Mouse (Mus musculus) kidney, adult 18-20 months (tissue): ENCODE results near the gene Eomes.

Experiments used
- DNase-seq: peaks from one replicate; pipeline ENCODE4 v3.0.0; 2021

Eomes gene

DNA sequence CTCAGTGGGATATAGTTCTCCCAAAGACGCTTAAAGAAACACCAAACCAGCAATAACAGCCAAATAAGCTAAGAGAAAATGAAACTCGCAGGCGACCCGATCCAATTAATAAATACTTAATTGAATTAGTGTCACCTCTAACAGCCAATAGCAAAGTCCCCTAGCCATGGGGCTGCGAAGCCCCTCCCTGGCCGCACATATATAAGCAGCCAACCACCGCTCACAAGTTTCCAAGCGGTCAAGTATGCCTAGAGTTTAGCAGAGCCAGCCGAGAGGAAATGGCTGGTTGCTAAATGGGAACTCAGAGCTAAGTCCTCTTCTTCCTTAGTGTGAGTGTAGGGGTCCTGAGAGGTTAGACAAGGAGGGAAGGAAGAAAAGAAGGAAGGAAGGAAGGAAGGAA lies at the start of gene Eomes:
Eomes (plus strand) TSS at position 252 of the 400 bp plus-strand sequence.
- DNase-seq = no peak

DNA sequence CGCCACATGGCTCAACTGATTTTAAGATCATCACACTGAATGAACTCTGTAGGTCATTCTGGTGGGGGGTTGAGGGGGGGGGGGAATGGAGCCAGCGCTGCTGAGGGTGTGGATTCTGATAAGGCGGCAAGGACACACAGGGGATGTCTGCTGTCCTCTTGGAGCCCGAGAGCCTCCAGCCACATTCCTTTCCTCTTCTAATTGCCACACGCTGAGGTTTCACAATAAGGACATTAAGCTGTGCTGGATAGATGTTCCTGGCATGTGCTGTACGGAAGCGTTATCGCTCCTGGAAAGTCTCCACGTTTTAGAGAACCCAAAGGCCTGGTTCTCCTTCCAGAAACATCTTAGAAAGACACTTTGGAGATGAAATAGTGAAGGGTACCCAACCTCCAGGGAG lies 33.2 kb upstream of the Eomes start:
- no peak for DNase-seq

DNA sequence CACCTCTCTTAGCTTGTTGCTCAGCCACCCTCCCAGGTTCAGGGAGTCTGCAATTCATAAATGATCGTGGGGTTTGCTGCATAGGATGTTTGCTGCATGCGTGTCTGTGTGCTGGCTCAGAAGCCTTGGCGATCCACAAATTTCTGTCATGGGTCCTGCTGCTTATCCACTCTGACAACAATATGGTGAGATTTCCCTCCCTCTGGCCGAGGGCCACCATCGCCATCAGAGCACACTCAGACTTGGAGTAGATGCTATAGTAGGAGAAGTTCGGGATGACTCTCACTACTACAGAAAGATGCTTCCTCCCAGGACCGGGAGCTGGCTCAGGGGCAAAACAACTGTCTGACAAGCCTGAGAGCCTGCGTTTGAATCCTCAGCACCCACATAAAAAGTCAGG lies 28.7 kb upstream of the Eomes start:
- DNase-seq = no peak

DNA sequence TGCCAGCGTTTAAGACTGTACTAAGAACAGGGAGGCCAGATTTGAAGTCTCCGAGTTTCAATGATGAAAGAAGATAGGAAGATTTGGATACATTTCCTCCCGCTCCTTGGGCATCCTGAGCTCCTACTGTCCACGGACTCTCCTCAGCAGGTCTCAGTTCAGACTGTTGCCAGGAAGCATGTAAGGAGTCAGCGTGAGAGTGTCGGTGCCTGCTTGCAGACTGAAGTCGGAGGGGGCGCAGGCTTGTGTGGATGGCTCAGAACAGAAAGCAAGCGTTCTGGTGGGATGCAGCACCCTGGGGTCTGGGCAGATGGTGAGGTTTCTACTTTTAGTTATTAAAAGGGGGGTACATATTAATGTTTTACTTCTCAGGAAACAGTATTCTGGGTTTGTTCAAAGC lies 24.6 kb upstream of the Eomes start:
- no peak for DNase-seq

DNA sequence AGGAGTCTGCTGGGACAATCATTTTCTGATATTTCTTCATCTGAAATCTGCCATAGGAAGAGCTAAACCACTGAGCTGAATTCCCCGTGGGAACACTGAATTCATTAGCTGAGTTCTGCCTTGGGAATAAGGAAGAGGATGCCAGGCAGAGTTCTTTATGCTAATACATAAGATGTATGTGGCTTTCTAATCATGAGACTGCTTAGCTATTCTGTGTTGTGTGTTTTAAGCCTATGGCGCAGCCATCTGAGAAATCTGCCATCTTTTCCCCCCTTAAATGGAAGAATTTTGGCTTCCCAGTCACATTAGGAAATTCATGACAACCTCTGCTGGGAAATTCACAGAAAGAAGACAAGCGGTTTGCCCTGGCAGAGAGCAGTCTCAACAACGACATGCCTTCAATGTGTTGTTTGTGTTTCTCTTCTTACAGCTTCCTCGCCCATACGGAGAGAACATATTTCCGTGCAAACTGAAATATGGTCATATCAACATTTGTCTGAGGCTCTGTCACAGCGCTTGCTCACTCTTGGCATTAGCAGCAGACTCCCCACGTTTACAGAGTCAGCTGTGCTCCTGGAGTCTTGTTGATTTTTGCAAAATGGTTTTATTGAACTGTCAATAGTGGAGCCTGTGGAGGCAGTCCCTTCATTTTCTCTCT lies 22.7 kb upstream of the Eomes start:
- no peak for DNase-seq

DNA sequence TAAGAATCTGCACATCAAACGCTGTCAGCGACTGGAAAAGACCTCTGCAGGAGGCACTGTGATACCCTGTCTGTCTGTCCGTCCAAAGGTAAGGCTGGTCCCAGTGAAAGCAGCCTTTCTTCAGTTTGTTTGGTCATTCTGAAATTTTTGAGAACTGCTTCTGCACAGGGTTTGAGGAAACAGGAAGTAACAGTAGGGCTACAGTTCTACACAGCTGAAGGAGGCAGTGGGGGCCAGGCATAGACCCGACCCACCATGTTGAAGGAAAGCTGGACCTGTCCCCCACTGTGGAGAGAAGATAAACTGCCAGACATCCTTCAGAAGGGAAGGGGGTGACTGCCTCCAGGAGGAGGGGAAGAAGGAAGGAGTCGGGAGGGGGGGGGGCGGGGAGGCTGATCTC lies 21.6 kb upstream of the Eomes start:
- no peak for DNase-seq

DNA sequence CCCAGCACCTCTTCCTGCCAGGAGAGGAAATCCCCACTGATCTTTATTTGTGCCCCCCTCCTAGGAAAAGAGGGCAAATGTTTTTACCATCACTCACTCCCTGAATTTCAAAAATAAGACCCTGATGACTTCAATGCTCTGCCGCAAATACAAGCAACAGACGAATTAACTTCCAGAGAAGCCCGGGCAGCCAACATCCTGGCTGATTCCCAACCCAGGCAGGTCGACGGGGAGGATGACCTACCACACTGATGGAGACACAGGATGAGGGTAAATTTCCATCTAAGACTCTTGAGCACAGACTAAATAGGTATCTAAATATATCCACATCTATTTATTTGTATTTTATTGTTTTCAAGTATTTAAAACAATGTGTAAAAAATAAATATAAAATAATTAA lies 20.0 kb upstream of the Eomes start:
- DNase-seq = no peak

DNA sequence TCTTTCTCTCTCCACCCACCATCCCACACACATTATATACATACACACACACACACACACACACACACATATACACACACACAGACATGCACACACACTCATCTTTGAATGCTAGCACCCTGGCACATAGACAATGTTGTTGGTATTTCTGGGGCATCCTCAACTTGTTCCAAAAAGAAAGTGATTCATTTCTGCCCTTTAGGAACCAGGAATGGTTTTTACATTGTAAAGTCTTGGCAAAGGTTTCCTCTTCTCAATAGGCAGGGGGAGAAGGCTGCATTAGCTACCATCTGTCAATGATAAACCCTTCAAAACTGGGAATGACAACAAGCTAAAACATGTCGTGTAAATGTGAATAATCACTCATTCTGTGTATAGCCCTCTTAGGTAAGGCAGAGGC lies 14.0 kb upstream of the Eomes start:
- no peak for DNase-seq

DNA sequence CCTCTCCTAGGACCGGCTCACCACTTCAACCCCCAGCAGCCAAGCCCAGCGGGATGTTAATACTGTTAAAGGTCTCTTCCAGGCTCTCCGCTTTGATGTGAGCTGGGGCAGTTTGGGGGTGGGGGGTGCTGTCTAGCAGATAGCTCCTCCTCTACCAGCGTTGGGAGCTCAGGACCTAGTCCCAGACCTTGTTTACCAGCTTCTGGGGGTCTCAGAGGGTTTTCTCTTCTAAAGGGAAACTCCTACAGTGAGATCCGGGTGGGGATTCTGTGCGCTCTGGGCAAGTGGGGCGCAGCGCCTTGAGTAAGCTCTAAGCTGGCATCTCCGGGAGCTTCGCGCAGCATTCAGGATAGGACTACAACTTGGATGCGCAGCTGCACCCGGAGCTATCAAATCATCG lies 9.7 kb upstream of the Eomes start:
- DNase-seq = no peak

DNA sequence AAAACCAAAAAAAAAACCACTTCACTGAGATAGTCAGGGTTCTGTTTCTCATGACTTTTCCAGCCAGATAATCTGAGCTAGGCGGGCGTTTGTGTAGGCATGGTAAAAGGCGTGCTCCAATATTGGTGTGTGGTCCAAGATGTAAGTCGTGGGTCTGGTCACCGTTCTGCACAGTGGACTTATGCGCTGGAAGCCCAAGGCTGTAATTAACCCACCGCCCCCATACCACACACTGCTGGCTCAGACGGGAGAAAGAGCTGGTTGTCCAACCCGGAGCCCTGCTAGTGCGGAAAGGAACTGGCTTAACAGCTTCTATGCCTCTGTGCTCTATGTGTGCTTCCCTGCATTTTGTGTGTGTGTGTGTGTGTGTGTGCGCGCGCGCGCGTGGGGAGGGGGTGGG lies 8.7 kb upstream of the Eomes start:
- DNase-seq = no peak

DNA sequence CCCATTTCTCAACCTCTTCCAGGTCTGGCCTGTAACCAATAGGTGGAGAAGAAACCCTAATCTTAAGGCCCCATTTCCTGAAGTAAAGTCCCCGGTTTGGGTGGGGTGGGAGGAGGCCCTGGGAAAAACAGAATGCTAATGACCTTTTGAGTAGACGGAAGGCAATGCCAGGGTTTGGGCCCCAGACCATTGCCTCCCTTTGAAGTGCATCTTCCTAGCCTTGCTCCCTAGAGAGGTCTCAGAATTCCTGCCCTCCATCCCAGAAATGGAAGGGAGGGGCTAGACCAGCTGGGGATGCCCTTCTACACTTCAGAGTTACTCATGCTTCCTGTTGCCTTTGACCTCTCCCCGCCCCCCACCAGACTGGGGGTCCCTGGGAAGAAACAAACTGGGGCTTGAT lies 6.7 kb upstream of the Eomes start:
- no peak for DNase-seq

DNA sequence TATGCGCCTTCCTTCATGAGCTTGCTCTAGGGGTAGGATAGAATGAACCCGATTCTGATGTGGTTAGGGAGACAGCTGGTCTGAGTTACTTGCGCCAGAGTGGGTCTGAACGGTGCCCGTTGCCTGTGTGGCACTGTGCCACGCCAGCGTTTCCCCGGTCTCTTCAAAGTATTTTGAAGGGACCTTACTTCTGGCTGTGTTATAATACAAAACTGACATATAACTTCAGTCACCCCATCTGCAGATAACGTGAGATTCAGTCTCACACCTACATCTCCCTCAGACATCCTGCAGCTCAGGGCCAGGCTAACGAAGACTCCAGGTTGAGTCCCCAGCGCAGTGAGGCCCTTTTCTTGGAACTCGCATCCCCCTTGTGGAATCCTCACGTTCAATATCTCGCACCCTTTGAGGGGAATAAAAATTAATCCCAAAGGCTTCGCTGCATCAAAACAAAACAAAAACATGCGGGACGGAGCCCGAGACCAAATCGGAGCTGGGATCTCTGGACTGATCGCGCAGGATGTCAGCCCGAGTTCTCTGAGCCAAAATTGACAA lies 1.7 kb upstream of the Eomes start:
- DNase-seq = peak; percentile 25

DNA sequence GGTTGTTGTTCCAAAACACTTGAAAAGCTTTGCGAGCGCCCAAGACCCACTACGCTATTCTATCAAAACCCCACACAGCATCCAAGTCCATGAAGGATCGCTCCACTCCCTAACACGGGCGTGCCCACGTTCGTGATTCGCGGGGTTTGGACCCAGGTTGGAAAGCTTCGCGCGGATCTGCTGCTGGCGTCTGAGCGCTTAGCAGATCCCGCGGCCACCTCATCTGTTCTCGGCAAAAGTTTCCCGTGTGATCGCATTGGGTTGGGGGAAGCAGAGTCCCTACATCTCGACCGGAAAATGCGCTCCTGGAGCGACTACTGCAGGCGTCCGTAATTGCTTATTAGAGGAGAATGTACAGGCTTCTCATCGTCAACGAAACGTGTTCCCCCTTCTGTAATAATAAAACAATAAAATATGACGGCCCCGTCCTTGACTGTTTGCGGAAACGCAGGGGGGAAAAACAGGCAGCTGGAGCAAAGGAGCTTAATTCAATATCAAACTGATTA lies 1.2 kb upstream of the Eomes start:
- DNase-seq = peak; percentile 23

DNA sequence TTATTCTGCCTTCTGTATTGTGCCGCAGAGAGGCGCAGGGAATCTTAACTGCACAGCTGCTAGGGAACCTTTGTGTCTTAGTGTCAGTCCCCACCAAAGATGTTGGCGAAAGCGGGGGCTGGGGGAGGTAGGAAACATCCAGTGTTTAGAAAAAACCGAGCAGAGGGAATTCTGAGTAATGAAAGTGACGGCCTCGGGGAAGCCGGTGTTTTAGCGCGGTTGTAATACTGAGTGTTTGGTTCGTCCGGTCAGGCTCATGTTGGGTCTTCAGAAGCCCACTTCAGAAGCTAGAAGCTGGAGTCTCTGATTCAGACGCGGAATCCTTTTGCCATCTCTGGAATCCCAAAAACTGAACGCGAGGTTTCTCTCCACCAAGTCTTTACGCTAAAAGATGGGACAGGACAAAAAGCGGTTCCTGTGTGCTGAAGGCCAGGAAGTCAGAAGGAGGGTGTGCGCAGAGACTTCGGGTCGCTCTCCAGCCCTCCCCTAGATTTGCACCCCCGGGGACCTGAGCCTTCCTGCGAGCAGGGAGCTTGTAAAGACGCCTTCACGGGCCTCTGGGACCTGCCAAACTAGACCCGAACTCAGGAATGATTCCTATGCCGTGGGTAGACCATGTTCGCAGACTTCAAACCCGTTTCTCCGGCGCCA lies 606 bp upstream of the Eomes start:
- peak; percentile 35 for DNase-seq

DNA sequence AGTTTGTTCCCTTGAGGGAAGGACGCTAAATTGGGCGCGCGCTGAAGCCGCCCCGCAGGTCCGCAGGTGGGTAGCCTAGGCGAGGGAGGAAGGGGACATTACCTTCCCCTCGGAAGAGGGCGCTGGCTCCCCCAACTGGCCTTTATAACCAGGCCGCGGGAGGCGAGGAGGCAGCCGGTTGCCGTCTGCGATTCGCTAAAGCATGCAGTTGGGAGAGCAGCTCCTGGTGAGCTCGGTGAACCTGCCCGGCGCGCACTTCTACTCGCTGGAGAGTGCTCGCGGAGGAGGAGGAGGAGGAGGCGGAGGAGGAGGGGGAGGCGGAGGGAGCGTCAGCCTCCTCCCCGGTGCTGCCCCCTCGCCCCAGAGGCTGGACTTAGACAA lies 436 bp downstream of the Eomes start:
- no peak for DNase-seq

DNA sequence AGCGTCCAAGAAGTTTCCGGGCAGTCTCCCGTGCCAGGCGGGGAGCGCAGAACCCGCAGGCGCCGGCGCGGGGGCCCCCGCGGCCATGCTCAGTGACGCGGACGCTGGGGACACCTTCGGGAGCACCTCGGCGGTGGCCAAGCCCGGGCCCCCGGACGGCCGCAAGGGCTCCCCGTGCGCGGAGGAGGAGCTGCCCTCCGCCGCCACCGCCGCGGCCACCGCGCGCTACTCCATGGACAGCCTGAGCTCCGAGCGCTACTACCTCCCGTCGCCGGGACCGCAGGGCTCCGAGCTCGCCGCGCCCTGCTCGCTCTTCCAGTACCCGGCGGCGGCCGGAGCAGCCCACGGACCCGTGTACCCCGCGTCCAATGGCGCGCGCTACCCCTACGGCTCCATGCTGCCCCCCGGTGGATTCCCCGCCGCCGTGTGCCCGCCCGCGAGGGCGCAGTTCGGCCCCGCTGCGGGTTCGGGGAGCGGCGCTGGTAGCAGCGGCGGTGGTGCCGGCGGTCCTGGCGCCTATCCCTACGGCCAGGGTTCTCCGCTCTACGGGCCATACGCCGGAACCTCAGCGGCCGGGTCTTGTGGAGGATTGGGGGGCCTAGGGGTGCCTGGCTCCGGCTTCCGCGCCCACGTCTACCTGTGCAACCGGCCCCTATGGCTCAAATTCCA lies 961 bp downstream of the Eomes start:
- DNase-seq = peak; percentile 47

DNA sequence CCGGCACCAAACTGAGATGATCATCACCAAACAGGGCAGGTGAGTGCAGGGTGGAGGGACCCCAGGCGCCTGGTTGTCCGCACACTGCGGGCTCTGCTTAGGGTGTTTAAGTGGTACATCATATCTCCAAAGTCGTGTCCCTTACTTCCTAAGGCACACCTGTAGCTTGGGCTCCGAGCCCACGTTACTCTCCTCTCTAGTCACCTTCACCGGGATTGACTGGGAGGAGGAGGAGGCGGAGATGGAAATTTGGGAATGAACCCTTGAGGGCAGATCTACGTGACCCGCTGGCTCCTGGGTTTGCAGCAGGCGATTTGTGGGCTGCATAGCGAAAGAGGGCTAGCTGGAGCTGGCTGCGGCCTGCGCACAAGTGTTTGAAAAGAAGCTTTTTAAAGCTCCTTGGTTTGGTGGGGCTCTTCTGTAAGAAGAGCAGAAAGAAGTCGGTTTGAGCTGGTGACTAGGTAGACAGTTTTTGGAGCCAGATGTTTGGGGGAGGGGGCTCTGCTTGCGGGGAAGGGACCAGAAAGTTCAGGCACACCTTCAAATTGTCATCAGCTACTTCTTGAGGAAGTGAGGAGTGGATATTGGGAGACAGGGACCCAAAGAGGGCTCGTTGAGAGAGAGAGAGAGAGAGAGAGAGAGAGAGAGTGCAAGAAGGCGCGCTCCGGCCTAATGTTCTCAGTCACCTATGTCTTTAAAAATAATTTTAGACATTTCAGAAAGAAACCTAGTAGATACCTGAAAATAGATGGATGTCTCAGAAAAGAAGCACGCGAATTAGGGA lies 1.7 kb downstream of the Eomes start:
- DNase-seq = no peak

DNA sequence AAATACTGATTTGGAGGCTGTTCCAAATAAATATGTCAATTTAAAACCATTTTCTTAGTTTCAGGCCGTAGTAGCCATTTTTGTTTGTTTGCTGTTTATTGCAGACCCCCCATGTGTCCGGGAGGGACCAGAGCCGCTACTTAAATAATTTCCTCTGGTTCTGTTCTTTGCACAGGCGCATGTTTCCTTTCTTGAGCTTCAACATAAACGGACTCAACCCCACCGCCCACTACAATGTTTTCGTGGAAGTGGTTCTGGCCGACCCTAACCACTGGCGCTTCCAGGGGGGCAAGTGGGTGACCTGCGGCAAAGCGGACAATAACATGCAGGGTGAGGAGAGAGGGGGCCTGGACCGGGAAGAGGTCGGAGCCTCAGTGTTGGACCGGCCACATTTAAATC lies 2.3 kb downstream of the Eomes start:
- DNase-seq = no peak

DNA sequence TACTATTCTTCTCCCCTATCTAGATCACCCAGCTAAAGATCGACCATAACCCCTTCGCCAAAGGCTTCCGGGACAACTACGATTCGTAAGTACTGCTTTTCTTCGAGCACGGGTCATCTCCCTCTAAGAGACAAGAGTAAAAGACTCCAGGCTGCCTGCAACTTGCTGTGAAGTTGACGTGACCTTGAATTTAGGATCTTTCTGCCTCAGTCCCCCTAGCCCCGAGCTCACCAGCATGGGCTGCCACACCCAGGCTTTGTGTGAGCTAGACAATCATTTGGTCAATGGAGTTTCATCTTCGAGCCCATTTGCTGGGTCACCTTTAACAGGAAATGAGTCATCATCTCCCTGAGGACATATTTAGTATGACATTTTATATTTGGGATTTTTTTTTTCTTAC lies 4.2 kb downstream of the Eomes start:
- no peak for DNase-seq

DNA sequence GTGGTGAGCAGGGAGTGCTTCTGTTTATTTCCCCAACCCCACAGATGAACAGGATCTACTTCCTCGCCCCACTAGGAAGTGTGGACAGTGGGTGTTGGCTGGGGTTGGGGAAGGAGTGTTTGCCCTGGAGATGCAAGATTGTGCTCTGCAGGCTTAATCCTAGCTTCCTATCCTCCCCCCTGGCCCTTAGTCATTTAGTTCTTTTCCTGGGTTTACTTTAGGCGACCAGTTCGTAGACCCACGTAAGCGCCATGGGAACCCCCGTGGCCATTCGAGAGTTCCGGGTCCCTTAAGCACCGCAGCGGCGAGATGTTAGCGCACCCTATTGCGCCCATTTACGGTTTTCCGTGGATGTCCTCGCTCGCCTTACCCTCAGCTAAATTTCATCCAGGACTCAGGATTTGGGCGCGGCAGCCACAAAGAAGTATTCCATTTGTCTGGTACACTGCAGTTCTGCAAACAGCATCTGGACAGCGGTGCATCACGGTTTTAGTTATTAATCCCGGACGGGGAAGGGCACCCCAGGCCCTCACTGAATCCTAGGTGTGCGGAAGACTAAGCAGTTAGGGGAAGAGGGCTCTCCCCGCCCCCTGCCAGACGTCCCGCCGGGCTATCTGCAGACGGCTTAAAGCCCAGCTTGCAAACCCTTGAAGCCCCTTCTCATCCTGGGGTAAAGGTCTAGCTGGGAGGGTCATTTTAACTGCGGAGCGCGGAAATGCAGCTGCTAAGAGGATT lies 8.5 kb downstream of the Eomes start:
- no peak for DNase-seq

DNA sequence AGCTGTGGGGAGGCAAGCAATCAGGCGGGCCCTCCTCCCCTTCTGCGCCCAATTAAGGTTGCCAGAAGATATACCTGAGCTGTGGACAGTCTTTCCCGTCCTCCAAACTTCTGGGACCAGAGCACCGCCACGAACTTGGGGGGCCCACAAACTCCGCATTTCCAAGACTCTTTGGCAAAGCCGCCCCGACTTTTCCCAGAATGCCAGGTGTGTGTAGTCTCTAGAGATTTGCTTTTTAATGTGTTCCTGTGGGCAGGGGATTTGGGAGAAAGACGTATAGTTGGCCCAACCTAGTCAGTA lies 9.0 kb downstream of the Eomes start:
- no peak for DNase-seq

DNA sequence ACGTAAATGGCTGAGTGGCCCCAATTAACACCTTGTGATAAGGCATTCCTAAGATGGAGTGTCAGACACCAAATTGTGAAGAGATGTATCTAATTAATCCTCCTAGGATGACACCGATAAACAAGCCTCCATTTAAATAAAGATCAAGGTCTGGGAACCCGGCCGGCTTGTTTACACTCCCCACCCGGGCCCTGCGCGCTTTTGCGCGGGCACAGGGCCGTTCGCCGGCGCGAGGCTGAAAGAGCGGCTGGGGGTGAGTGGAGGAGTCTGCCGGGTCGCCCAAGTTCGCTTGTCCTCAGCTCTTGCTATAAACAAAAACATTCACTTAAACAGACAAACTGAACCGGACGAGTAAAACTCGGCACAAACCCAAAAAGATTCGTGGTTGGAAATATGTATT lies 9.6 kb downstream of the Eomes start:
- DNase-seq = no peak
